Mouse (Mus musculus): ENCODE results near the gene Pde8b.

DNA sequence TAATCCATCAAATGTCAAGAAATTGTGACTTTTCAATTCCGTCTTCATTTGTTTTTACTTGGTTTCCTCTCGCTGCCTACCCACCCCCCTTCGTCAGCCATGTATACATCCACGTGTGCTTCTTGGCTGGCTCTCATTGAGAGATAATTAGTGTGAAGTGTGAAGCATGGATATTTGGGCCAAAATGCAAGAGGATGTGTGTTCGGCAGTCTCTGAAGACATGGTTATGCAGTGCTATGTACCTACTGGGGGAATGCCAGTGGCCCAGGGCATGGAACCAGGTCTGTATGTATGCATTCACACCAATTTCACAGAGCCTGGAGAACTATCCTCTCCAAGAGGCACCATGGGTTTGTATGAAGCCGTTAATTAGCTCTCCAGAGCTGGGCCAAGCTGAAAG lies 219.3 kb downstream of the Pde8b start:
- TF ChIP-seq CTCF (IDR thresholded peaks at IDR 0.05; ENCODE audit: control insufficient read depth, insufficient read depth, insufficient read length) (no peak), MAX (IDR thresholded peaks at IDR 0.05) (no peak), MYOD1 (IDR thresholded peaks at IDR 0.05; ENCODE audit: control insufficient read depth, insufficient read length, low read depth) (no peak), USF1 (IDR thresholded peaks at IDR 0.05; ENCODE audit: low read depth) (no peak), CEBPB (IDR thresholded peaks at IDR 0.05; ENCODE audit: low read depth) (no peak), FOSL1 (IDR thresholded peaks at IDR 0.05; ENCODE audit: insufficient read depth, low read length, poor library complexity, severe bottlenecking) (no peak)

Measured in C2C12 (cell line).